Comparison of ENCODE assay signal across 8 mouse cellular contexts in the genomic region with DNA sequence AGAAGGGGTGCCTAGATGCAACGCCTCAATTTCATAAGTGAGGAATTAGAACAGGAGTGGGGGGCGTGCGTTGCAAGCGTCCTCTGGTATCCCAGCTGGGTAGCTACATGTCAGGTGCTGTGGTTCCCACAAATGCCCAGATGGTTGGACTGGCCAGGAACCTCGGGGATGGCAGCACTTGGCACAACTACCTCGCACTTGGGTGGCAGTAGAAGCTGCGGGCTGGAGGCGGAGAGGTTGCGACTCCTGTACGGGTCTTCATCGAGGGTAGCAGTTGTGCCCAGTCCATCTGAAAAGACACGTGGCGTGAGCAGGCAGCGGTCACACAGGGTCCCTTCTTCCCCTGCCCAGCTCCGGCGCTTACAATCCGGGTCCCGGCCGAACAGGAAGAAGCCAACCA. TPM values are rescaled to one million over a fixed set of nuclear protein-coding genes. Genes with fewer than 3 reads are reported as not detected.
DNase-seq lines count a peak whose midpoint lies in the region; ATAC-seq and TF ChIP-seq lines count a peak whose summit lies in the region.

No protein-coding gene starts in this region.

- peak overlapping the region; percentile 79 for H3K4me2 ChIP-seq in heart, embryonic 12.5 days
- peak overlapping the region; percentile 78 for H3K4me2 ChIP-seq in embryonic facial prominence, embryonic 15.5 days (replicated peaks)
- peak overlapping the region; percentile 63 for H3K4me2 ChIP-seq in liver, embryonic 11.5 days

- peaks cover 71% of the 10 kb centered on the region for H3K27me3 ChIP-seq in heart, embryonic 12.5 days (replicated peaks)
- peaks cover 14% of the 10 kb centered on the region for H3K27me3 ChIP-seq in E14TG2a.4 (ENCODE audit: insufficient read depth, low read length)
- H3K27me3 ChIP-seq in embryonic facial prominence, embryonic 15.5 days: peaks cover 30% of the 10 kb centered on the region
- H3K27me3 ChIP-seq in liver, embryonic 11.5 days (replicated peaks; ENCODE audit: control insufficient read depth, insufficient read depth, low read length): peaks cover 46% of the 10 kb centered on the region

- no peak overlapping the region for H3K27ac ChIP-seq in heart, embryonic 12.5 days (ENCODE audit: poor library complexity, severe bottlenecking)
- H3K27ac ChIP-seq in embryonic facial prominence, embryonic 15.5 days (replicated peaks): 0 out of 2 replicates have a peak overlapping the region, but pooled peaks have one; percentile 96
- no peak overlapping the region for H3K27ac ChIP-seq in liver, embryonic 11.5 days (ENCODE audit: low read depth, low read length)

- H3K9ac ChIP-seq in heart, embryonic 12.5 days: peak overlapping the region; percentile 61
- H3K9ac ChIP-seq in embryonic facial prominence, embryonic 15.5 days: peak overlapping the region; percentile 50
- H3K9ac ChIP-seq in liver, embryonic 11.5 days (ENCODE audit: low read depth, low read length): peak overlapping the region; percentile 7; the same call in 1 of the 2 replicates

- peak overlapping the region; percentile 49 for H3K4me3 ChIP-seq in heart, embryonic 12.5 days
- H3K4me3 ChIP-seq in E14TG2a.4 (replicated peaks; ENCODE audit: low read length): peak overlapping the region; percentile 85
- peak overlapping the region; percentile 48 for H3K4me3 ChIP-seq in embryonic facial prominence, embryonic 15.5 days (replicated peaks)
- peak overlapping the region; percentile 46 for H3K4me3 ChIP-seq in liver, embryonic 11.5 days (ENCODE audit: low read depth, low read length)

- no peak for TF ChIP-seq CTCF in E14TG2a.4 (conservative IDR thresholded peaks at IDR 0.05; ENCODE audit: low read length)

- H3K4me1 ChIP-seq in heart, embryonic 12.5 days (replicated peaks): peaks cover 32% of the 10 kb centered on the region
- peaks cover 83% of the 10 kb centered on the region for H3K4me1 ChIP-seq in E14TG2a.4 (replicated peaks; ENCODE audit: low read depth, low read length)
- peaks cover 40% of the 10 kb centered on the region for H3K4me1 ChIP-seq in embryonic facial prominence, embryonic 15.5 days
- peaks cover 2% of the 10 kb centered on the region; the same call in 1 of the 2 replicates for H3K4me1 ChIP-seq in liver, embryonic 11.5 days (replicated peaks; ENCODE audit: control insufficient read depth, insufficient read depth, low read length)

- 11% methylated on average over 19 of the region's 19 CpGs for WGBS in heart, embryonic 12.5 days
- 9% methylated on average over 15 of the region's 19 CpGs for WGBS in embryonic facial prominence, embryonic 15.5 days
- WGBS in liver, embryonic 11.5 days: 21% methylated on average over 19 of the region's 19 CpGs

- H3K9me3 ChIP-seq in heart, embryonic 12.5 days (replicated peaks): no peaks in the 10 kb centered on the region
- H3K9me3 ChIP-seq in E14TG2a.4 (ENCODE audit: low read length): no peaks in the 10 kb centered on the region
- no peaks in the 10 kb centered on the region for H3K9me3 ChIP-seq in embryonic facial prominence, embryonic 15.5 days (replicated peaks)
- H3K9me3 ChIP-seq in liver, embryonic 11.5 days (ENCODE audit: control insufficient read depth, low read length): no peaks in the 10 kb centered on the region

- no peaks in the 10 kb centered on the region for H3K36me3 ChIP-seq in heart, embryonic 12.5 days
- peaks cover 28% of the 10 kb centered on the region for H3K36me3 ChIP-seq in E14TG2a.4 (ENCODE audit: insufficient read depth, low read length)
- H3K36me3 ChIP-seq in embryonic facial prominence, embryonic 15.5 days: no peaks in the 10 kb centered on the region
- no peaks in the 10 kb centered on the region for H3K36me3 ChIP-seq in liver, embryonic 11.5 days (ENCODE audit: control insufficient read depth, insufficient read depth, low read length)

- ATAC-seq in heart, embryonic 12.5 days (ENCODE audit: insufficient number of reproducible peaks, low FRiP score): no peak
- no peak for ATAC-seq in embryonic facial prominence, embryonic 15.5 days (ENCODE audit: insufficient number of reproducible peaks, low FRiP score, low TSS enrichment, low read depth)
- no peak for ATAC-seq in liver, embryonic 11.5 days (replicated peaks; ENCODE audit: low FRiP score)
- no peak for ATAC-seq in activated CD4-positive, CD25-positive, alpha-beta regulatory T cell, adult 4 months

- DNase-seq in heart, adult 11 months: no peak
- DNase-seq in liver, embryonic 11.5 days (ENCODE audit: low spot score): no peak
- DNase-seq in layer of hippocampus, postnatal 25 days (ENCODE audit: extremely low spot score in 1 of 2, low spot score in 1 of 2): no peak
- DNase-seq in frontal cortex, postnatal 36 days (ENCODE audit: low spot score in 2 of 2): no peak

RNA-seq across cellular contexts. Expression of gene Pex16, which starts 4.1 kb away (rescaled TPM):
- polyA plus RNA-seq in heart, embryonic 12.5 days (2016; fragmentation: Nextera tagmentation; extraction: Ambion mirVana): 14.1 and 16.0 TPM in 2 replicates
- polyA plus RNA-seq in embryonic facial prominence, embryonic 15.5 days (2015; fragmentation: Nextera tagmentation; extraction: Ambion mirVana): 27.8 and 28.8 TPM in 2 replicates
- 26.3 and 29.3 TPM in 2 replicates for polyA plus RNA-seq in liver, embryonic 11.5 days (2014; fragmentation: Nextera tagmentation; extraction: Ambion mirVana)
- total RNA-seq in layer of hippocampus, postnatal 25 days (2021): 10 to 100 TPM; 31.7 to 35.5 TPM
- 10 to 100 TPM; 40.0 to 59.3 TPM for polyA plus RNA-seq in activated CD4-positive, CD25-positive, alpha-beta regulatory T cell, adult 4 months (2017; shearing (Covaris generic))

RNA-seq across cellular contexts. Expression of gene Large2, which starts 4.3 kb away (rescaled TPM):
- polyA plus RNA-seq in heart, embryonic 12.5 days (2016; fragmentation: Nextera tagmentation; extraction: Ambion mirVana): 1.2 and 1.8 TPM in 2 replicates
- 22.5 and 23.6 TPM in 2 replicates for polyA plus RNA-seq in embryonic facial prominence, embryonic 15.5 days (2015; fragmentation: Nextera tagmentation; extraction: Ambion mirVana)
- polyA plus RNA-seq in liver, embryonic 11.5 days (2014; fragmentation: Nextera tagmentation; extraction: Ambion mirVana): 4.2 and 5.4 TPM in 2 replicates
- total RNA-seq in layer of hippocampus, postnatal 25 days (2021): under 1 TPM; 0.34 to 0.96 TPM
- not detected for polyA plus RNA-seq in activated CD4-positive, CD25-positive, alpha-beta regulatory T cell, adult 4 months (2017; shearing (Covaris generic))

RNA-seq across cellular contexts. Expression of gene 1700029I15Rik, which starts 12.0 kb away (rescaled TPM):
- 1.2 and 1.7 TPM in 2 replicates for polyA plus RNA-seq in heart, embryonic 12.5 days (2016; fragmentation: Nextera tagmentation; extraction: Ambion mirVana)
- polyA plus RNA-seq in embryonic facial prominence, embryonic 15.5 days (2015; fragmentation: Nextera tagmentation; extraction: Ambion mirVana): 3.4 and 6.3 TPM in 2 replicates
- polyA plus RNA-seq in liver, embryonic 11.5 days (2014; fragmentation: Nextera tagmentation; extraction: Ambion mirVana): 0.81 and 1.7 TPM in 2 replicates
- total RNA-seq in layer of hippocampus, postnatal 25 days (2021): 1 to 10 TPM; 3.6 to 4.7 TPM
- polyA plus RNA-seq in activated CD4-positive, CD25-positive, alpha-beta regulatory T cell, adult 4 months (2017; shearing (Covaris generic)): 1 to 10 TPM; 1.1 to 1.2 TPM

RNA-seq across cellular contexts. Expression of gene Mapk8ip1, which starts 30.7 kb away (rescaled TPM):
- polyA plus RNA-seq in heart, embryonic 12.5 days (2016; fragmentation: Nextera tagmentation; extraction: Ambion mirVana): 6.8 and 7.9 TPM in 2 replicates
- polyA plus RNA-seq in embryonic facial prominence, embryonic 15.5 days (2015; fragmentation: Nextera tagmentation; extraction: Ambion mirVana): 34.0 and 34.6 TPM in 2 replicates
- 4.9 and 6.3 TPM in 2 replicates for polyA plus RNA-seq in liver, embryonic 11.5 days (2014; fragmentation: Nextera tagmentation; extraction: Ambion mirVana)
- total RNA-seq in layer of hippocampus, postnatal 25 days (2021): 100 to 1,000 TPM; 339 to 369 TPM
- under 1 TPM; 0.36 to 0.45 TPM for polyA plus RNA-seq in activated CD4-positive, CD25-positive, alpha-beta regulatory T cell, adult 4 months (2017; shearing (Covaris generic))

Comparison
In these comparisons a context has a peak if more than half of its experiments do, and no peak if none do; other contexts are left out.
1. H3K9ac ChIP-seq: peak in every context shown above with its lines; median percentile 61 in heart, embryonic 12.5 days; 50 in embryonic facial prominence, embryonic 15.5 days; 7 in liver, embryonic 11.5 days.